Mouse (Mus musculus) adipocyte (in vitro differentiated cells): ENCODE data around the gene Dclk1.

Experiments
- DNase-seq: peaks from one replicate; pipeline ENCODE4 v3.0.0-alpha.2; 2016; ENCODE audit warnings: low spot score

Gene Dclk1

DNA sequence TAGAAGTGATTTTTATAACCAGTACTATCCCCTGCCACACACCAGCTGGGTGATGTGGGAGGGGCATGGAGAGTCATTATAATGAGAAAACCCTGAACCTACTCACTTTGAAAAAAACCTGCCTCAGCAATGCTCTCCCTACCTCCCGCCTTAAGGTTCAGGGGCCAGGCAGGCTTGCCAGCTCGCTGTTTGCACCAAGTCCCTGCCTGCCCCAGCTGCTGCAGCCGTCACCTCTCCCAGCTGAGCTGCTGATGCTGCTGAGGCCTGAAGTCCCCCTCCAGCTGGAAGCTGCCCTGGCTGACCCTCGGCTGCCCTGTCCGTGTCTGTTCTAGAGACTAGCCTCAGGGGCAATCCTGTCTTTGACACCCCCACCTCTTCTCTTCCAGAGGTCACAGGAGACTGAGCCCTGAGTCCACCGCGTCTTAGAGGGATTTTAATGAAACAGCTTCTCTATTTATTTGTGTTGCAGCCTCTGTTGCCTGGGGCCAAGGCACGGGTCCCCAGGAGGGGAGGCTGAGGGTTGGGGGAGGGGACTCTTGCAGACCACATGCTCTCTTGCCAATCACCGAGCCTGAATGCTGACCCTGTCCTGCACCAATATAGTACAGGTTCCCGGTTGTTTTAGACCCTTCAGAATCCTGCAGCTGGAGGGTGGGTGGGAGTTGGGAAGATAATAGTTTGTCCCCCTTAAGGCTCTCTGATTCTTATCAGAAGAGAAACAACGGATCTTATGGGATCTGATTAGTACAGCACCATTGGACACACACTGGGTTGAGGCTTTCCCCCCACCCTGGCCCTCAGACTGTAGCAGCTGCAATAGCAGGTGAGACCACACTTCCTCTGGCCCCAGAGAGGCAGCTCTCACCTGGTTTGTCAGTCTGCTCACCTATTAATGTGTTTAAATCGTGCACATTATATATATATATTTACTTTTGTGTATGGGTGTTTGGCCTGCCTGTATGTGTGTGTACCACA is 346.1 kb downstream of the Dclk1 start:
- no peak for DNase-seq
